Mouse (Mus musculus) brain, embryonic 18.5 days (tissue): Measurements from ENCODE around the gene Rps16.
A peak's percentile ranks its signal among the peaks of the same experiment; 100 is the strongest.

Source experiments
- DNase-seq: peaks from one replicate; pipeline ENCODE4 v3.0.0-alpha.2; 2012; ENCODE audit warnings: low read depth, low spot score

Gene Rps16

DNA sequence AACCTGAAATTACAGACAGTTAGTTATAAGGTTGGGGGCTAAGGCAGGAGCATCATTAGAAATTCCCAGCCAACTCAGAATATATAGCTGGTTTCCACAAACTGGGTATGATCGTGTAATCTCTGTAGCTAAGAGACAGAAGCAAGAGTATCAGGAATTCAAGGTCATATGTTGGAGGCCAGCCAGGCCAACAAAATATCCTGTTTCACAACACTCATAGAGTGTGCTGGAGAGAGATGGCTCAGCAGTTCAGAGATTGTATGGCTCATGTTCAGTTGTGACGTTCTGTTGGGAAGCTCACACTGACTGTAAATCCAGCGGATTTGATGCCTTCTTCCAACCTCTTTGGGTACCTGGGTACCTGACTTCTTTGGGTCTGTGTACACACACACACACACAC lies 2.7 kb upstream of the Rps16 start:
- DNase-seq = no peak

GRCm38 (mm10) chr7:28348601-28349000 lies 1.9 kb upstream of the Rps16 start:
- no peak for DNase-seq

DNA sequence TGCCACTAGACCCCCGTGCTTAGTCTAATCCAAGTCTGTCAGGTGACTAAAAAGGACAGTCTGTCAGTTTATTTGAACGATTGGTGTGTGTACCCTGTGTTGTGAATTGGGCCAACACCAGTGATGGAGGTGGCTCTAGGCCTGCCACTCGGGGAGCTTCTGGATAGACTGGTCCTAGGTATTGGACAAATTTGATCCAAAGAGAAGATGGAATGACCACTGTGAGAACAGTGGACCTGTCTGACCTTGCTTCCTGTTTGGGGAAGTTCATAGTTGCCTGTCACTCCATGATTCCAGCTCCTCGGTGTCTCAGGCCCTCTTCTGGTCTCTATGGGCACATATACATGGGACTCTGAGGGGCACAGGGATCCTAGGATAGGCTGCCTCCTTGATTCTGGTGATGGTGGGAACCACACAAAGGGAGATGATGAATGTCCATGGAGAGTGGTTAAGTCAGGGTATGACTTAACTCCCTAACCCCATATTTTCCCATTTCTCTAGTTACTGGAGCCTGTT lies 1.3 kb downstream of the Rps16 start:
- DNase-seq = no peak

DNA sequence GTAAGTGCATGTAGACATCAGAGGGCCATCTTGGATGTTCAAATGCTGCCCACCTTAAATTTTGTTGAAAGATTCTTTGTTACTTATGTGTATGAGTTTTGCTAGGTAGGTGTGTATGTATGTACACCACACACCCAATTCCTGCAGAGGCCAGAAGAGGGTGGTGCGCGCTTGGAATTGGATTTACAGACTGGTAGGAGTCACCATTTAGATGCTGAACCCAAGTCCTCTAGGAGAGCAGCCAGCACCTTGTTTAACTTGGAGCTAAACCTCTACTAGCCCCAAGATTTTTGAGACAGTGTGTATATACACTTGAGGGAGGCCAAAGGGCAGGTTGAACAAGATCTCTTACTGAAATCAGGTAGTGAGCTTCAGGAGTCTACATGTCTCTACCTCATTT lies 2.8 kb downstream of the Rps16 start:
- DNase-seq = no peak

DNA sequence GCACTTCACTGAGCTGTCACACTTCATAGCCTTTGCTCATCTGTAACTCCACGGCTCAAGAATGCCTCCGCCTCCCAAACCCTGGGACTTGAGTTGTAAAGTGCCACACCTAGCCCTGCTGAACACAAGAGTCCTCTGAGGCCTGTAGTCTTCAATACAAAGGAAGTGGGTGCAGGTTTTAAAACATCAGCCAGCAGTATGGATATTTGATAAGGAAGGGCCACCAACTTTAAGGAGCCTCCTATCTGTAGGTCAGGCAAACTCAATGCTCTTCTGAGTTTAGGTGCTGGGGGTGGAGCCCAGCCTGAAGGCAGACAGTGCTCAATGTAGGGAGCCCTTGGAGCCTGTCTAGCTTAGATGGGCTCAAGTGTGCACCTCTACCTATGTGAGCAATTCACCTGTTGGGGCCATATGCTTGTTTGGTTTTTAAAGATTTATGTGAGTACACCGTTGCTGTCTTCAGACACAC lies 3.7 kb downstream of the Rps16 start:
- DNase-seq = no peak

- no peak for DNase-seq
These were observed 4.1 kb downstream of the Rps16 start for GRCm38 (mm10) chr7:28354596-28354995.

GRCm38 (mm10) chr7:28355221-28355620 lies 4.8 kb downstream of the Rps16 start:
- no peak for DNase-seq

DNA sequence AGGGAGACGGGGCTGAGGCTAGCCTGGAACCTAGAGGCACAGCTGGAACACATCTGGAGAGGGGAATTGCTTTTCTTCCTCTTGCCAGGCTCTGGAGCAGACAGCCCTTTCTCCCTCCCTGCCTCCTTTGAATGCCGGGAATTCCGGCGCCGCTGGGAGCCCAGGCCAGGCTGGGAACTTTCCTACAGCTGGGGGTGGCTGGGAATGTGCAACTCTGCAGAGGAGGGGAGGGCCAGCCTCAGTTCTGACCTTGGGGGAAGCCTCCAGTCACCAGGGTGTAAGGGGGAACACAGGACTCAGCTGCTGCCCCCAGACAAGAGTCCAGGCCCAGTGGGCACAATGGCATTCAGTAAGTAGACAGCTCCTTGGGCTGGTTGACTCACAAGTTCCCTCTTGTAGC lies 6.5 kb downstream of the Rps16 start:
- no peak for DNase-seq

- no peak for DNase-seq
These were observed 7.5 kb downstream of the Rps16 start for GRCm38 (mm10) chr7:28357984-28358383.

DNA sequence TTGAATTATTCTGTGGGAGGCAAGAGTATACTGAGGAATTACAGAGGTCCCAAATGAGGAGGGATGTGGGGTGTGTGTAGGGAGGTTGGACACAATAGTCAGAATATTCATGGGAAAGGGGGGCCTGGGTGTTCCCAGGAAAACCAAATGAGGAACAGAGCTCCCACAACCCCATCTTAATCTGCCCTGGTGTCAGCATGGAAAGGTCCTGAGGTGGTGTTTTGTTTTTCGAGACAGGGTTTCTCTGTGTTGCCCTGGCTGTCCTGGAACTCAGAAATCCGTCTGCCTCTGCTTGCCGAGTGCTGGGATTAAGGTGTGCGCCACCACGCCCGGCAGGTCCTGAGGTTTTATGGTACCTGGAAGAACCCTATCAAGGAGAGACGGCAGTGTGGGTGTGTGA lies 8.0 kb downstream of the Rps16 start:
- no peak for DNase-seq

- no peak for DNase-seq
These were observed 9.4 kb downstream of the Rps16 start for GRCm38 (mm10) chr7:28359854-28360253.

DNA sequence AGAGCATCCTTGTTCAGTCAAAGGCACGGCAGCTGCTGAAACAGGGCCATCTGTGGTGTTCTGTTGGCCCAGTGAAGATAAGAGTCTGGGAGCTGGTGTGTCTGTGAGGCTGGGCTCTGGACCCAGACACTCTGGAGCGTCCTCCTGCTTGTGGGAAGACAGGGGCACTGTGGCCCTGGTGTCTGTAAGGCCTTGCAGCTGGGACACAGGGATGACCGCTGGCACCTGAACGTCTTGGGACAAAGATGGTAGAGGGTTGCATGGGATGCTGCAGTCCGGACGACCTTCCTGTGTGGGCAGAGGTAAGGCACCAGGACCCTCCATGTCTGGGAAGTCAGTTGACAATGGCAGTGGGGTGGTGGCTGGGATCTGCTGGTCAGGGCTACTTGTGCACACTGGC lies 9.8 kb downstream of the Rps16 start:
- DNase-seq = no peak

DNA sequence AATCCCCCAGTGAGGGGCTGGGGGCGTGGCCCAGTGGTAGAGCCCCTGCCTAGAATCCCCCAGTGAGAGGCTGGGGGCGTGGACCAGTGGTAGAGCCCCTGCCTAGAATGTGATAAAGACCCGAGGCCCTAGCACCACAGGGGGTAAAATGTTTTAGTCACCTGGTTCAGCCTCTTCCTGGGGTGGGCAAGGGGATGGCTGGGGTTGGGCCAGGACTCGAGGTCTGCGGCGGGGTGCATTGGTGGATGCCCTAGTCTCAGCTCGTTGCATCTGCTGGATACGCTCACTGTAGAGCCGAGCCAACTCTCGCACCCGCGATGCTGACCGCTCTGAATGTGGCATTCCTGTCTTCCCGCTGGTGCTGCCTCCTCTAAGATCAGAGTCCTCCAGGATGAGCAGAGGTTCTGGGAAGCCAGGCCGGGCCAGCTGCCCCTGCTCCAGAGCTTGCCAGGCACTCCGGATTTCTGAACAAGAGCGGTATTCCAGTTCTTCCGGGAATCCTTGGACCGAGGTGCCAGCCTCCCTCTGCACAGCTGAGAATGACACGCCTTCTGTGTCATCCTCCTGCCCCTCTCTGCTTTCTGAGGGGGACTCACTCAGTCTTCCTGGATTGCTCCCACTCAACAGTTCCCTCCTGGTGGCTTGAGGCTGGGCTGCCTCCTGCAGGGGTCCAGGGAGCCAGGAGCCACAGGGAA lies 11.3 kb downstream of the Rps16 start:
- DNase-seq = no peak

DNA sequence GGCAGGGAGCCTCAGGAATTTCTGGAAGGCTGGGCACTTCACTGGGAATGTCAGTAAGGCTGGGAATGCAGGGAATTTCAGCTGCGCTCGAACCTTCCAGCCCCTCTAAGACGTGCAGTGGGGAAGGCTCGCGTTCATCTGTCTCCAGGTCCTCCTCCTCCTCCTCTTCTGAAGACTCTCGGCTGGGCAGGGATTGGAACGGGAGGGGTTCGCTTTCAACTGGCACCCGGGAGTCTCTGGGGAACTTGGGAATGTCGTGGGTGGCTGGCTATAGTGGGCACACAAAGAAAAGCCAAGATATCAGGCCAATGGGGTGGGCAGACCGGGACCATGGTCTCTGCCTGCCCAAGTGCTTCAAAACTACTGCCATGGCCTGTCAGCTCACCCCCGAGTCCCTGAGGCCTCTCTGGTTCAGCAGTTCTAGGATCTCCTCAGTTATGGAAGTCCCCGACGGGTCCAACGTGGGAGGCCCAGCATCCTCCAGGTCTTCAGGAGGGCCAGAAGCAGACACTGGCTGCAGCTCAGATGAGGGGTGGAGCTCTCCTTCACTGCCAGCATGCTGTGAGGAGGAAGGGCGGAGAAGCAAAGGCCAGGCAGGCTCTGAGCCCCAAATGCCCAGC lies 12.1 kb downstream of the Rps16 start:
- no peak for DNase-seq

DNA sequence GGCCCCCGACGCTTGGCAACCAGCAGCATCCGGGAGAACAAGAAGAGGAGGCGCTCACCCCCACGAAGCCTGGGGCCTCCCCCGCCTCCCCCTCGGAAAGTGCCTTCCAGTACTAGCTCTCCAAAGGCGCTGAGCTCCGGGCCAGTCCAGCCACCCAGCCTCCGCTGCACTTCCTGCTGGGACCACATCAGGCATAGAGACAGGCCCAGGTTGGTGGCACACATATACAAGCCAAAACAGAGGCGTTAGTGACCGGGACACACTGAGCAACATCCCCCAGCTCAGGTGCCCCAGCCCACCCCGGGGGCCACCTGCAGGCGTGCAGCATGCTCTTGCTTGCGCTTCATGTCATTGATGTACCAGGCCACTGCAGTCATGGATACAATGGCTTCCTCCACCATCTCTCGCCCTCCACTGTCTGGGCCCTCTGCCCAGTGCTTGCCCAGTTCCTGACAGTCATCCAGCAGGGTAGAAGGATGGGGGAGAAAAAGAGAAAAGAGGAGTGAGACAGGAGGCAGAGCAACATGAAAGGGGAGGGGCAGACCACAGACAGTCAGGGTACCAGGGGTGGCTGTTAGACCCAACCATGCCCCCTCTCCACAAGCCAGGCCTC lies 17.3 kb downstream of the Rps16 start:
- no peak for DNase-seq

- no peak for DNase-seq
These were observed 17.9 kb downstream of the Rps16 start for GRCm38 (mm10) chr7:28368276-28368920.

DNA sequence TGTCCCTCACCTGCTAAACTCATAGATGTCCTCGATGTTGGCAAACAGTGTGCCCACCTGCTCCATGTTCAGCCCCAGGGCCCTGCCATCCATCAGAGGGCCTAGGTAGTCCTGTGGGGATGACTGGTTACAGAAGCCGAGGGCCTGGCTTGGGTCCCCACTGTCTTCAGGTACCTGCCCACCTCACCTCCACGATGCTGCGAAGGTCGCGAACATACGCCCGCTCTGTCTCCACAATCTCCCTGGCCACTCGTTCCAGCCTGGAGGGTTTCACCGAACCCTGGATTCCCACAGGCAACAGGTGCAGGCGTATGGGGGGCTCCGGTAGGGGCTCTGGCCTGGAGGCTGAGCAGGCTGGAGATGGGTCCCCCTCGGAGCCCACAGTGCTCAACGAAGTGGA lies 19.6 kb downstream of the Rps16 start:
- DNase-seq = no peak

DNA sequence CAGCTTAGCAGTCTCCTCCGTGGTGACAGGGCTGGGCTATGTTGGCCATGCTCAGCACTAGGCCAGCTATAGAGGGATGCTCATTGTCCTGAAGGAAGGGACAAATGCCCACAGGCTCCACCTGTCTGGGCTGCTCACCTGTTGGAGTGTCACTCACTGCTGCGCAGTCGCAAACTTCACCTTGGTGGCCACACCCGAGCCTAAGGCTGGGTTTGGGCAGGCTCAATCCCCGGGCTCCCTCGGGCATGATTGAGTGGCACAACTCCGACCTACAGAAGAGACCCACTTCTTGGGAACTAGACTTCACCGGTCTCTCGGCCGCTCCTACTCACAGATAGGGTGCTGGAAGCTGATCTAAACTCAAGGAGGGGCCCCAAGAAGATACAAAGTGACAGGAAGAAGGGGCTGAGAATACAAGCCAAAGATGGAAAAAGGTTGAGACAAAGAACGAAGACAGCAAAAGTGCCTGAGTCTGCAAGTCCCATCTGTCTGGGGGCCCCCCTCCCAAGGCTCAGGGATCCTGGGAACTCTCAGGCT lies 20.6 kb downstream of the Rps16 start:
- no peak for DNase-seq

- no peak for DNase-seq
These were observed 21.1 kb downstream of the Rps16 start for GRCm38 (mm10) chr7:28371514-28371989.

- DNase-seq = peak; percentile 93
These were observed 22.0 kb downstream of the Rps16 start, which contains the start of gene Plekhg2 for GRCm38 (mm10) chr7:28372251-28373108. Plekhg2 (minus strand) TSS chr7:28372599.

DNA sequence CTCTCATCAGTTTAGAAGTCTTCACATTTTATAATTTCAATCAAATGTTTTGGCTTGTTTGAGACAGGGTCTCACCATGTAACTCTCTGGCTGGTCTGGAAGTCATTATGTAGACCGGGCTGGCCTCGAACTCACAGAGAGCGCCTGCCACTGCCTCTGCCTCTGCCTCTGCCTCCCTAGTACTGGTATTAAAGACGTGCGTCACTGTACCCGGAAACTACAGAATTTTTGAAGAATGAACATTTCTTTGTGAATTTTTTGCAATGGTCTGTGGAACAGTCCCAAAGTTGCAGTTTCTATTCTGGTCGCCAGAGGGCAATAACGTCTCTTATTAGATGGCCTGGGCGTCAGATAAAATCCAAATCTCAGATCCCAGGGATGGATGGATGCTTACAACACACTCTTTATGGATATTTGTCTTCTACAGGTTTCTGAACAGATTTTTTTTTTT lies 22.7 kb downstream of the Rps16 start:
- DNase-seq = peak; percentile 79
